Mouse (Mus musculus): ENCODE data around the gene Slc4a2.
A peak's percentile ranks its signal among the peaks of the same experiment; 100 is the strongest.

- no peak for TF ChIP-seq POLR2A (IDR thresholded peaks at IDR 0.05; ENCODE audit: insufficient read depth, low read depth, low read length)
- TF ChIP-seq CTCF (IDR thresholded peaks at IDR 0.05), result peak; percentile 60
Observed at GRCm38 (mm10) chr5:24474723-24475261, 51.2 kb downstream of the Slc4a2 start.
